Mouse (Mus musculus): ENCODE results near the gene Cyp1b1.

The Cyp1b1 gene

DNA sequence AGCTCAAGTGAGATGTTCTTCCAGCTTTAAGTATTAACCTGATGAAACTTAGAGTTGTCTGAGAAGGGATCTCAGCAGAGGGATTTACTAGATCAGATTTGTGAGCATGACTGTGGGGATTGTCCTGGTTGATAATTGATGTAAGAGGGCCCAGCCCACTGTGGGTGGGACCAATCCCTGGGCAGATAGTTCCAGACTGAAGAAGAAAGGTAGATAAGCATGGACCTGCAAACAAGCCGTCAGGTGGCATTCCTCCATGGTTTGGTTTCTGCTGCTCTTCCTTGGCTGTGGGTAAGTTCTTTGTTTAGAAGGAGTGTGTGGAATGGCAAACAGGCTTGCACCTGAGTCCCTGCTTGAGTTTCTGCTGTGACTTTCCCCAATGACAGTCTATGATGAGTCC is 61.7 kb downstream of the Cyp1b1 start:
- DNase-seq (ENCODE audit: low read depth, low spot score), result no peak
